Mouse (Mus musculus): ENCODE data around the gene Rtl5. TPM values are rescaled to one million over a fixed set of nuclear protein-coding genes. Genes with fewer than 3 reads are reported as not detected.

Gene Rtl5
- polyA plus RNA-seq, 1 experiment from 2014 or later: 3.9 TPM

- Histone ChIP-seq H3K4me3 (ENCODE audit: low read depth, low read length) (no peak overlapping the region), H3K4me2 (ENCODE audit: low read depth, low read length) (no peak overlapping the region), H3K27ac (ENCODE audit: low read depth, low read length) (no peak overlapping the region), H3K36me3 (ENCODE audit: control insufficient read depth, insufficient read depth, low read length) (no peaks in the 10 kb centered on the region), H3K4me1 (ENCODE audit: control insufficient read depth, insufficient read depth, low read length) (0 out of 2 replicates have a peak, but pooled peaks cover 6% of the 10 kb centered on the region), H3K27me3 (ENCODE audit: control insufficient read depth, insufficient read depth, low read length) (no peaks in the 10 kb centered on the region), H3K9me3 (ENCODE audit: control insufficient read depth, low read length) (no peaks in the 10 kb centered on the region), H3K9ac (replicated peaks; ENCODE audit: low read depth, low read length) (no peak overlapping the region)
- no peak for ATAC-seq (ENCODE audit: low read depth)
- 81% methylated on average over 8 of the region's 8 CpGs for WGBS
Measured at GRCm38 (mm10) chrX:102085798-102086443, 14.8 kb upstream of the Rtl5 start.

DNA sequence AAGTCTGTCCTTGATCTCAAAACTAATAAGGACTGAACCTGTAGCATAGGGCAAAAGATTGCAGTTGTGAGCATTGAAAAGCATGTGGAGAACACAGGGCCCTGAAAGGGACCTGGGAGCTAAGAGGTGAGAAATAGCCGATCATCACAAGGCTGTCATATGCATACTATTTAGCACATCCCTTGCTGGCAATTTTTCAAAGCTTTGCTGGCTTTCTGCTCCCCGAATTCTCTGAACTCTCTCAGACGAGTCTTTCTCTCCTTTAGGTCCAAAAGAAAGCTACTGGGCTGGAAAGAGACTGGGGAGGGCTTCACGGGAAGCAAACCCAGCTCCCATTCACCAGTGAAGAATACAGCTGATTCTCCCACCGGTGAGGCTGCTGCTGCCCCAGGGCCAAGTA lies 11.2 kb upstream of the Rtl5 start:
- Histone ChIP-seq H3K4me3 (ENCODE audit: low read depth, low read length) (no peak overlapping the region), H3K4me2 (ENCODE audit: low read depth, low read length) (no peak overlapping the region), H3K9me3 (ENCODE audit: control insufficient read depth, low read length) (no peaks in the 10 kb centered on the region), H3K27ac (ENCODE audit: low read depth, low read length) (peak overlapping the region; percentile 73), H3K27me3 (ENCODE audit: control insufficient read depth, insufficient read depth, low read length) (no peaks in the 10 kb centered on the region), H3K36me3 (ENCODE audit: control insufficient read depth, insufficient read depth, low read length) (no peaks in the 10 kb centered on the region), H3K9ac (replicated peaks; ENCODE audit: low read depth, low read length) (no peak overlapping the region), H3K4me1 (ENCODE audit: control insufficient read depth, insufficient read depth, low read length) (0 out of 2 replicates have a peak, but pooled peaks cover 6% of the 10 kb centered on the region)
- WGBS: 27% methylated on average over 5 of the region's 5 CpGs
- no peak for ATAC-seq (ENCODE audit: low read depth)

DNA sequence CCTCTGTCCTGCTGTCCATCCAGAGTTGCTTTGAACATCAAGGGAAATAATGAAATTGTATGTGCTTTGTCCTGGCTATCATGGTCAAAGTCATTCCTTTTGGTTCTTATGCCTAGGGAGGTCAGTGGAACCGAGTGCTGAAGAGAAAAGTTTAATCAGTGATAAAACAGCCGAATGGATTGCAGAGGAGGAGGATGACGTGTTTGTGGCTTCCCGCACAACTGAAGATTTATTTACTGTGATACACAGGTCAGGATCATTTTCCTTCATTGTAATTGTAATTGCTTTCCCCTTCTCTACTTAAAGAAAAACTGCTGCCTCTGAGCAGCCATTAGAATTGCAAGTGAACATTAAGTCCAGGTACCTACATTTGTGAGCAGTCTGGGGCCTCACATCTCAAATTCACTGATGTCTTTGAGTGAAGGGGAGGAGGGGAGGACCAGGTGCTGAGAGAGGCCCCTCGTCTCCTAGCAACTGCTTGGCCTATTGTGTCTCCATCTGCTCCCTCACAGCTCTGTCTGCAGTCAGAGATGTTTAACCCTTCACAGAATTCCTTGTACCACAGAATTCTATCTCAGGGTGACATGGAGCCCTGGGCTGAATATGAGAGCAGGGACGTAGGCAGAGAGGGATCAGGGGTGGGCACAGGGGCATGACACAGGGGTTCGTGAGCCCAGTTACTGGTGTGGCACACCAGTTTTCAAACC lies 10.6 kb upstream of the Rtl5 start:
- Histone ChIP-seq H3K4me3 (ENCODE audit: low read depth, low read length) (no peak overlapping the region), H3K4me2 (ENCODE audit: low read depth, low read length) (no peak overlapping the region), H3K27me3 (ENCODE audit: control insufficient read depth, insufficient read depth, low read length) (no peaks in the 10 kb centered on the region), H3K9ac (replicated peaks; ENCODE audit: low read depth, low read length) (no peak overlapping the region), H3K9me3 (ENCODE audit: control insufficient read depth, low read length) (no peaks in the 10 kb centered on the region), H3K4me1 (ENCODE audit: control insufficient read depth, insufficient read depth, low read length) (0 out of 2 replicates have a peak, but pooled peaks cover 6% of the 10 kb centered on the region), H3K27ac (ENCODE audit: low read depth, low read length) (peak overlapping the region; percentile 73), H3K36me3 (ENCODE audit: control insufficient read depth, insufficient read depth, low read length) (no peaks in the 10 kb centered on the region)
- ATAC-seq (ENCODE audit: low read depth): peak; percentile 95
- WGBS: 24% methylated on average over 7 of the region's 7 CpGs

GRCm38 (mm10) chrX:102081076-102081475 lies 10.0 kb upstream of the Rtl5 start:
- Histone ChIP-seq H3K4me2 (ENCODE audit: low read depth, low read length) (no peak overlapping the region), H3K9ac (replicated peaks; ENCODE audit: low read depth, low read length) (no peak overlapping the region), H3K9me3 (ENCODE audit: control insufficient read depth, low read length) (no peaks in the 10 kb centered on the region), H3K27ac (ENCODE audit: low read depth, low read length) (peak overlapping the region; percentile 70; the same call in 1 of the 2 replicates), H3K4me3 (ENCODE audit: low read depth, low read length) (no peak overlapping the region), H3K27me3 (ENCODE audit: control insufficient read depth, insufficient read depth, low read length) (no peaks in the 10 kb centered on the region), H3K4me1 (ENCODE audit: control insufficient read depth, insufficient read depth, low read length) (0 out of 2 replicates have a peak, but pooled peaks cover 6% of the 10 kb centered on the region), H3K36me3 (ENCODE audit: control insufficient read depth, insufficient read depth, low read length) (no peaks in the 10 kb centered on the region)
- WGBS: 35% methylated on average over 10 of the region's 10 CpGs
- peak; percentile 21; the same call in 1 of the 2 replicates for ATAC-seq (ENCODE audit: low read depth)

DNA sequence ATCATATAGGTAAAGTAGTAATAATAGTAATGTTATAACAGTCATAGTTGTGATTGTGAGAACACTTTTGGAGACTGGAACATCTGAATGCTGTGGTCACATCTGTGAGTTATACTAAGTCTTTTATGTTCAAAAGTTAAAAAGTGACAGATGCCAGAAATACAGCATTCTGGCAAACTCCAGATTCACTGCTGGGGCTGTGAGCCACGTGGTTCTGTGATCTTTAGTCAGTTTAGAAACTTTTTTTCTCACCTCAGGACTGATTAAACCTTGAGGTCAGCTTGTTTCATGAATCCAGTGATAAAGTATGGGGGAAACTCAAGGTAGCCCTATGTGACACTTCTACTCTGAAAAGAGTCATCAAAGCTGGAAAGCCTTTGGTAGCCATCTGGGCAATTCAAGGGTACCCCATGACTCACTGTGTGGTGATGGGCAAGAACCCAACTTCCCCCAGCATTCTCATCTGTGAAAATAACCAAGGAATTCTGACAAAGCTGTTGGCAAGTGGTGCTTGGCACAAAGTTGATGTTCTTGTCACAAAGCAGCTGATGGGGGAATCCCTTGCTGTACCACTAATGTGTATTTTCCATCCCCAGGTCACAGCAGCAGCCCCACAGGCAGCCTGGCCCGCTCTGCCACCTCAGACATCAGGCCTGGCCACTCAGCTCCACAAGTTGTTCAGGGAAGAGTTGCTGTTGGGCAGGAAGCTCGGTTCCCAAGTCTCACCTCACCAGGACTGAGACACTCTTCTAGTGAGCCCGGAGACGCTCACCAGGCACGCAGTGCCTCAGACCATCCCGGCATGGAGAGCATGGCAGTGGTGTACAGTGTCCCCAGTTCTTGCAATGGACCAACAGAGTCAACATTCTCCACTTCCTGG lies 6.0 kb upstream of the Rtl5 start:
- H3K9me3 ChIP-seq (ENCODE audit: control insufficient read depth, low read length): no peaks in the 10 kb centered on the region
- no peak overlapping the region for H3K4me3 ChIP-seq (ENCODE audit: low read depth, low read length)
- H3K4me1 ChIP-seq (ENCODE audit: control insufficient read depth, insufficient read depth, low read length): 0 out of 2 replicates have a peak, but pooled peaks cover under 1% of the 10 kb centered on the region
- 85% methylated on average over 7 of the region's 7 CpGs for WGBS
- no peak overlapping the region for H3K27ac ChIP-seq (ENCODE audit: low read depth, low read length)
- no peaks in the 10 kb centered on the region for H3K27me3 ChIP-seq (ENCODE audit: control insufficient read depth, insufficient read depth, low read length)
- no peak overlapping the region for H3K9ac ChIP-seq (replicated peaks; ENCODE audit: low read depth, low read length)
- H3K36me3 ChIP-seq (ENCODE audit: control insufficient read depth, insufficient read depth, low read length): no peaks in the 10 kb centered on the region
- no peak for ATAC-seq (ENCODE audit: low read depth)
- H3K4me2 ChIP-seq (ENCODE audit: low read depth, low read length): no peak overlapping the region

- H3K9ac ChIP-seq (replicated peaks; ENCODE audit: low read depth, low read length): no peak overlapping the region
- no peaks in the 10 kb centered on the region for H3K27me3 ChIP-seq (ENCODE audit: control insufficient read depth, insufficient read depth, low read length)
- no peak overlapping the region for H3K4me3 ChIP-seq (ENCODE audit: low read depth, low read length)
- H3K9me3 ChIP-seq (ENCODE audit: control insufficient read depth, low read length): no peaks in the 10 kb centered on the region
- ATAC-seq (ENCODE audit: low read depth): no peak
- H3K4me1 ChIP-seq (ENCODE audit: control insufficient read depth, insufficient read depth, low read length): no peaks in the 10 kb centered on the region
- no peak overlapping the region for H3K4me2 ChIP-seq (ENCODE audit: low read depth, low read length)
- WGBS: 81% methylated on average over 4 of the region's 4 CpGs
- H3K27ac ChIP-seq (ENCODE audit: low read depth, low read length): no peak overlapping the region
- no peaks in the 10 kb centered on the region for H3K36me3 ChIP-seq (ENCODE audit: control insufficient read depth, insufficient read depth, low read length)
Measured at GRCm38 (mm10) chrX:102075158-102075557, 4.1 kb upstream of the Rtl5 start.

GRCm38 (mm10) chrX:102074435-102074834 lies 3.3 kb upstream of the Rtl5 start:
- H3K9me3 ChIP-seq (ENCODE audit: control insufficient read depth, low read length): no peaks in the 10 kb centered on the region
- 44% methylated on average over 5 of the region's 5 CpGs for WGBS
- ATAC-seq (ENCODE audit: low read depth): no peak
- no peaks in the 10 kb centered on the region for H3K36me3 ChIP-seq (ENCODE audit: control insufficient read depth, insufficient read depth, low read length)
- H3K4me3 ChIP-seq (ENCODE audit: low read depth, low read length): no peak overlapping the region
- H3K27ac ChIP-seq (ENCODE audit: low read depth, low read length): no peak overlapping the region
- no peak overlapping the region for H3K4me2 ChIP-seq (ENCODE audit: low read depth, low read length)
- H3K4me1 ChIP-seq (ENCODE audit: control insufficient read depth, insufficient read depth, low read length): no peaks in the 10 kb centered on the region
- H3K9ac ChIP-seq (replicated peaks; ENCODE audit: low read depth, low read length): no peak overlapping the region
- no peaks in the 10 kb centered on the region for H3K27me3 ChIP-seq (ENCODE audit: control insufficient read depth, insufficient read depth, low read length)

- no peak for ATAC-seq (ENCODE audit: low read depth)
- H3K4me2 ChIP-seq (ENCODE audit: low read depth, low read length): no peak overlapping the region
- no peaks in the 10 kb centered on the region for H3K4me1 ChIP-seq (ENCODE audit: control insufficient read depth, insufficient read depth, low read length)
- H3K9ac ChIP-seq (replicated peaks; ENCODE audit: low read depth, low read length): no peak overlapping the region
- H3K4me3 ChIP-seq (ENCODE audit: low read depth, low read length): no peak overlapping the region
- no peaks in the 10 kb centered on the region for H3K27me3 ChIP-seq (ENCODE audit: control insufficient read depth, insufficient read depth, low read length)
- H3K9me3 ChIP-seq (ENCODE audit: control insufficient read depth, low read length): no peaks in the 10 kb centered on the region
- WGBS: 52% methylated on average over 14 of the region's 14 CpGs
- H3K27ac ChIP-seq (ENCODE audit: low read depth, low read length): no peak overlapping the region
- no peaks in the 10 kb centered on the region for H3K36me3 ChIP-seq (ENCODE audit: control insufficient read depth, insufficient read depth, low read length)
Measured at GRCm38 (mm10) chrX:102073605-102074325, 2.7 kb upstream of the Rtl5 start.

All from neural tube, embryonic 14.5 days (tissue).